Mouse (Mus musculus) megakaryocyte, embryonic 14.5 days (primary cell): ENCODE results near the gene 0610012G03Rik.

ENCODE experiments used
- FLI1 ChIP-seq: IDR thresholded peaks from 2 replicates; pipeline ENCODE4 v1.6.1; 2012; ENCODE audit warnings: low read length, inconsistent platforms, mixed read lengths
- GATA1 ChIP-seq: IDR thresholded peaks from 3 replicates; pipeline ENCODE4 v1.6.1; 2012; ENCODE audit warnings: mixed read lengths, low read length, inconsistent platforms, borderline replicate concordance

- TF ChIP-seq GATA1: no peak
- no peak for TF ChIP-seq FLI1
Observed at GRCm38 (mm10) chr16:31975258-31975657, 27.0 kb upstream of the 0610012G03Rik start.
